Mouse (Mus musculus): Measurements from ENCODE around the gene Grhl3.

Gene Grhl3

GRCm38 (mm10) chr4:135584838-135585237, 11.4 kb upstream of the Grhl3 start:
- TF ChIP-seq GATA4 (IDR thresholded peaks at IDR 0.05; ENCODE audit: insufficient replicate concordance, low read length): no peak

GRCm38 (mm10) chr4:135581222-135581910, 7.9 kb upstream of the Grhl3 start:
- no peak for TF ChIP-seq GATA4 (IDR thresholded peaks at IDR 0.05; ENCODE audit: insufficient replicate concordance, low read length)

- TF ChIP-seq GATA4 (IDR thresholded peaks at IDR 0.05; ENCODE audit: insufficient replicate concordance, low read length): no peak
These were observed 6.3 kb upstream of the Grhl3 start for GRCm38 (mm10) chr4:135579695-135580094.

GRCm38 (mm10) chr4:135578490-135578889, 5.1 kb upstream of the Grhl3 start:
- TF ChIP-seq GATA4 (IDR thresholded peaks at IDR 0.05; ENCODE audit: insufficient replicate concordance, low read length): no peak

GRCm38 (mm10) chr4:135575365-135576140, 2.1 kb upstream of the Grhl3 start:
- TF ChIP-seq GATA4 (IDR thresholded peaks at IDR 0.05; ENCODE audit: insufficient replicate concordance, low read length): no peak

- TF ChIP-seq GATA4 (IDR thresholded peaks at IDR 0.05; ENCODE audit: insufficient replicate concordance, low read length): no peak
These were observed 1.2 kb downstream of the Grhl3 start for GRCm38 (mm10) chr4:135572276-135572675.

GRCm38 (mm10) chr4:135571037-135571550, 2.3 kb downstream of the Grhl3 start:
- no peak for TF ChIP-seq GATA4 (IDR thresholded peaks at IDR 0.05; ENCODE audit: insufficient replicate concordance, low read length)

GRCm38 (mm10) chr4:135570152-135571036, 3.0 kb downstream of the Grhl3 start:
- no peak for TF ChIP-seq GATA4 (IDR thresholded peaks at IDR 0.05; ENCODE audit: insufficient replicate concordance, low read length)

- TF ChIP-seq GATA4 (IDR thresholded peaks at IDR 0.05; ENCODE audit: insufficient replicate concordance, low read length): no peak
These were observed 4.2 kb downstream of the Grhl3 start for GRCm38 (mm10) chr4:135569201-135569600.

- no peak for TF ChIP-seq GATA4 (IDR thresholded peaks at IDR 0.05; ENCODE audit: insufficient replicate concordance, low read length)
These were observed 5.9 kb downstream of the Grhl3 start for GRCm38 (mm10) chr4:135567484-135567883.

- TF ChIP-seq GATA4 (IDR thresholded peaks at IDR 0.05; ENCODE audit: insufficient replicate concordance, low read length): no peak
These were observed 6.4 kb downstream of the Grhl3 start for GRCm38 (mm10) chr4:135567042-135567441.

- peak; percentile 80; the same call in 1 of the 2 replicates for TF ChIP-seq GATA4 (IDR thresholded peaks at IDR 0.05; ENCODE audit: insufficient replicate concordance, low read length)
These were observed 8.0 kb downstream of the Grhl3 start for GRCm38 (mm10) chr4:135565400-135565799.

- no peak for TF ChIP-seq GATA4 (IDR thresholded peaks at IDR 0.05; ENCODE audit: insufficient replicate concordance, low read length)
These were observed 9.6 kb downstream of the Grhl3 start for GRCm38 (mm10) chr4:135563794-135564193.

- no peak for TF ChIP-seq GATA4 (IDR thresholded peaks at IDR 0.05; ENCODE audit: insufficient replicate concordance, low read length)
These were observed 24.1 kb downstream of the Grhl3 start for GRCm38 (mm10) chr4:135549323-135549722.

- no peak for TF ChIP-seq GATA4 (IDR thresholded peaks at IDR 0.05; ENCODE audit: insufficient replicate concordance, low read length)
These were observed 24.8 kb downstream of the Grhl3 start for GRCm38 (mm10) chr4:135548521-135549077.
